Mouse (Mus musculus): ENCODE data around the gene Fam171a2. TPM values are rescaled to one million over a fixed set of nuclear protein-coding genes. Genes with fewer than 3 reads are reported as not detected.
"Not testable (repeated sequence)": the region's sequence is repeated elsewhere in the genome, so short reads cannot be mapped to it uniquely, and the experiment has no call there.

Gene Fam171a2
- polyA plus RNA-seq, 1 experiment from 2014 or later: 8.1 TPM

DNA sequence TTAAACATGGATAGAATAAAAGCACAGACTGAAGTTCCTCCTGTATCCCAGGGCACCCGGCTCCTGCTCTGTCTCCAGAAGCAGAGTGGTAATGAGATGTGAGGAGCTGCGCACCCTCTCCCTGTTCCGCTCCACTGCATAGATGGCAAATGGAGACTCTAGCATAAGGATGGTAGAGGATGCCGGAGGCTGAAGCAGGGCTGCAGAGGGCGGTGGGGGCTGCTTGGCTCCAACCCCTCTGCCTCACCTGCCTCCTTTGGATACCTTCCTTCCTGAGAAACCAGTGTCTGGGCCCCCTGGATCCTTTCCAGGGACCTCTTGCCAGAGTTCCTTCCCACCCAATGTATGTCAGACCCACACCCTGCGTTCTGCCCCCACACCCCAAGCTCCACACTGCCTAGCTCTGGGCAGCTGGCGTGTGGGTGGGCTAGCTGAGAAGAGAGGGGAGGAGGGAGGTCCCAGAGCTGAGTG, 50.8 kb downstream of the Fam171a2 start:
- Histone ChIP-seq H3K27me3 (peaks cover 73% of the 10 kb centered on the region), H3K9me3 (no peaks in the 10 kb centered on the region), H3K4me3 (no peak overlapping the region), H3K27ac (no peak overlapping the region), H3K9ac (no peak overlapping the region), H3K4me2 (no peak overlapping the region), H3K4me1 (peaks cover 44% of the 10 kb centered on the region), H3K36me3 (peaks cover under 1% of the 10 kb centered on the region; the same call in 1 of the 2 replicates)
- 78% methylated on average over 7 of the region's 7 CpGs for WGBS
- no peak for ATAC-seq (ENCODE audit: insufficient number of reproducible peaks, insufficient read depth, low FRiP score, low TSS enrichment, low read depth)

DNA sequence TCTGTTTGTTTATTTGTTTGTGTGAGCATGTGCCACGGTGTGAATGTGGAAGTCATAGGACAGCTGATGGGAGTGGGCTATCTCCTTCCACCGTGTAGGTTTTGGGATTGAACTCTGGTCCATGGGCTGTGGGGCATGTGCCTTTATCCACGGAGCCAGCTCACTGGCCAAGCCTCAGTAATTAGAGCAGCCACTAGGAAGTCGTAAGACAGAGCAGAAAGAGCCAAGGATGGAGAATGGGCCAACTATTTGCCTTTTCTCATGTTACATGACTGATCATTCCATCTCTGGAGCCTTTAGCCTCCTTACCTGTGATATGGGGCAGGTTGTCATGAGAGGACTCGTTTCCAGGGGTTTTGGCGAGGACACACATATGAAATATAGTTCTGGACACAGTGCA, 51.2 kb downstream of the Fam171a2 start:
- no peaks in the 10 kb centered on the region for H3K36me3 ChIP-seq
- ATAC-seq (ENCODE audit: insufficient number of reproducible peaks, insufficient read depth, low FRiP score, low TSS enrichment, low read depth): no peak
- H3K9me3 ChIP-seq: no peaks in the 10 kb centered on the region
- 57% methylated on average over 6 of the region's 6 CpGs for WGBS
- H3K4me1 ChIP-seq: peaks cover 44% of the 10 kb centered on the region
- H3K9ac ChIP-seq: no peak overlapping the region
- peaks cover 68% of the 10 kb centered on the region for H3K27me3 ChIP-seq
- no peak overlapping the region for H3K27ac ChIP-seq
- no peak overlapping the region for H3K4me3 ChIP-seq
- no peak overlapping the region for H3K4me2 ChIP-seq

DNA sequence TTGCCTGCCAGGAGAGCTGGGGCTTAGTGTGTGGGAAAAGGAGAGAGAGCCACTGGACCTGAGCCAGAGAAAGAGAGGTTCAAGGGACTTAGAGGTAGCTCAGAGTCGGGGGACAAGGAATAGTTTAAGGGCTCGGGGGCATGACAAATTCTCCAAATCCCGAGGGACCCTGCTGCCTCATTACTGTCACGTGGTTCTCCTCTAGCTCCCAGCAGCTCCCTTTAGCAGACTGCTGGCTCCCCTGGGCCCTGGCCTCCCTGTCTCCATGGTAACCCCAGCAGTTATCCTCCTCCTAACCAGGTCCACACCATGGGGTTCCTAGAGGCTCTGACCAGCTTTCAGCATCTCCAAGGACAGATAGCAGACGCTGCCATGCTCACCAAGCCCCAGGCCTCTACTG, 52.2 kb downstream of the Fam171a2 start:
- Histone ChIP-seq H3K4me3 (no peak overlapping the region), H3K9ac (no peak overlapping the region), H3K27me3 (peaks cover 58% of the 10 kb centered on the region), H3K36me3 (no peaks in the 10 kb centered on the region), H3K4me2 (no peak overlapping the region), H3K27ac (no peak overlapping the region), H3K9me3 (no peaks in the 10 kb centered on the region), H3K4me1 (peaks cover 38% of the 10 kb centered on the region)
- ATAC-seq (ENCODE audit: insufficient number of reproducible peaks, insufficient read depth, low FRiP score, low TSS enrichment, low read depth): no peak
- 2% methylated on average over 5 of the region's 5 CpGs for WGBS

DNA sequence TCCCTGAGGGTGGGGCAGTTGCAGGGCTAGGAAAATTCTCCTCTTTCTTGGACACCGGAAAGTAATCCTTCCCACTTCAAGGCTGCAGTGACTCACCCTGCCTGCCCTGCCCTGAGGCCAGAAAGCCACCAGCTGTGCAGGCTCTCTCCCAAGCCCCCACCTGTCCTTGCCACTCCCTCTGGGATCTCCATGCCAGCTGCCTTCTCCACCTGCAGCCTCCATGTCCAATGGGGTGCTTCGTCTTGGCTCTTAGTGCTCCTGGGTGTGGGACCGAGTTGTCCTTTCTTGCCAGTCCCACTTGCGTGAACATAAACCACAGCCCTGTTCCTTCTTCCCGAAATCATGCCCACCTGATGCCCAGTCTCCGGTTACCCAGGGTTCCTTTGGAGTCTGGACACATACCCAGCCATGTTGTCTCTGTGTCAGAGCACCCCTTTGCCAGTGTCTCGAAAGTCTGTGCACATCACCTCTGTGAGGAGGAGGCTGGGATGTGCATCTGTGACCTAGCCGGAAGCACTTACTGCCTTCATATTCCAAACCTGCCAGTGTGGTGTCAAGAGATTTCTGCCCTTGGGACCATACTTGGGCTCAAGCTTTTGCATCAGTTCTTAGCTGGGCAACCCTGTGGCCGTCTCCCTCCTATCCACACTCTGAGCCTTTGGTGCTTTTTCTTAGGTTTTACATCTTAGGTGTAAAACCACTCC, 52.9 kb downstream of the Fam171a2 start:
- H3K9ac ChIP-seq: no peak overlapping the region
- H3K4me1 ChIP-seq: peaks cover 31% of the 10 kb centered on the region
- H3K36me3 ChIP-seq: no peaks in the 10 kb centered on the region
- no peak overlapping the region for H3K27ac ChIP-seq
- H3K4me2 ChIP-seq: peak overlapping the region; percentile 97
- ATAC-seq (ENCODE audit: insufficient number of reproducible peaks, insufficient read depth, low FRiP score, low TSS enrichment, low read depth): no peak
- no peaks in the 10 kb centered on the region for H3K9me3 ChIP-seq
- WGBS: 69% methylated on average over 9 of the region's 9 CpGs
- H3K27me3 ChIP-seq: peaks cover 52% of the 10 kb centered on the region
- H3K4me3 ChIP-seq: 0 out of 2 replicates have a peak overlapping the region, but pooled peaks have one; percentile 5

DNA sequence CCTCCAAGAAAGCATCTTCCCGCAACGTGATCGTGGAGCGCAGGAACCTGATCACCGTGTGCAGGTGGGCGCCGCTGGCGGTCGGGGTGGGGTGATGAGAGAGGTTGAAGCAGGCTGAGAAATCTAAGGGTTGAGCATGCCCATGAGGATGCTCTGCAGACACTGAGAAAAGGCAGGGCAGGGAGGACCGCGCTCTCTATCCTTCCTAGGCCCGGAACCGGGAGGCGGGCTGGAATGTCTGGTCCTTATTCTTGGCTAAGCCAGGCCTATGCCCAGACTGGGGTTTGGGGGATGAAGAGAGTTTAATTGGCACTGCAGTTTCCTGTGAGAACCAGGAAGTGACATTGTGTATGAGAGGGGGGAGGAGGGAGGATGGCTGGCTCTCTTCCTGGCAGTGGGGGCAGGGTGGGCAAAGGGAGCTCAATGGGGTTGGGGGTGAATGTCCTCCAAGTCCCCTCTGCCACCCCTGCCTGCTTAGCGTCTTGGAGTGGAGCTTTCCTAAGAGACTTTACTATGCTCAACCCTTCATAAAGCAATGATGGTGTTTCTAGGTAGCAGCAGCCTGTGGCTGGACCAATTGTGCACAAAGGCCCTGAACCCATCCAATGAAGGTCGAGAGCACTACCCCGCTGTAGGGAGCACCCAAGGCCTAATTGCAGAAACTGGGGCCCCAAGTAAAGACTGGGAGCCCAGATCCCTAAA, 53.6 kb downstream of the Fam171a2 start:
- Histone ChIP-seq H3K36me3 (no peaks in the 10 kb centered on the region), H3K27me3 (peaks cover 45% of the 10 kb centered on the region), H3K4me3 (peak overlapping the region; percentile 47), H3K9me3 (no peaks in the 10 kb centered on the region), H3K27ac (no peak overlapping the region), H3K4me1 (peaks cover 28% of the 10 kb centered on the region), H3K9ac (peak overlapping the region; percentile 49), H3K4me2 (peak overlapping the region; percentile 97)
- 7% methylated on average over 17 of the region's 17 CpGs for whole genome bisulfite sequencing
- peak; percentile 17; the same call in 1 of the 2 replicates for ATAC-seq (ENCODE audit: insufficient number of reproducible peaks, insufficient read depth, low FRiP score, low TSS enrichment, low read depth)

DNA sequence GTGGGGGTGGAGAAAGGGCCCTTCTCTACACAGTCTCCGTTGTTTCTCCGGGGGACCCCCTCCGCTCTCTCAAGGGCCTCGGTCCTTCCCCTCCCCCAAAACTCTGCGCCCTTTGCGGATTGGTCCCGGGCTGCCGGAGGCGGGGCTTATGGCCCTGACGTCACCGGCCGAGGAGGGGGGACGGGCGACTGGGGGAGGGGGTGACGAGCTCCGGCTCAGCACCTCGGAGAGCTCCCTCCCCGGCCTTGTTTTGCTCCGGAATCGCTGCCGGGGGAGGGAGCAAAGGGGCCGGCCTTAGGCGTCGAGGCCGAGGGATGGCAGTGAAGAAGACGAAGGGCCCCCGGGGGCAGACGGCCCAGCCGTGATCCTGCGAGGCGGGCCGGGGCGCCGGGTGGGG, 54.2 kb downstream of the Fam171a2 start, which contains the start of gene Rundc3a:
Rundc3a (plus strand) TSS at position 166 of the 397 bp plus-strand sequence.
- Histone ChIP-seq H3K27me3 (peaks cover 38% of the 10 kb centered on the region), H3K27ac (0 out of 2 replicates have a peak within 1 kb of the TSS, but pooled peaks have one; percentile 33), H3K9ac (peak within 1 kb of the TSS; percentile 49), H3K4me3 (peak within 1 kb of the TSS; percentile 47), H3K4me2 (peak within 1 kb of the TSS; percentile 97), H3K4me1 (peaks cover 28% of the 10 kb centered on the region), H3K9me3 (no peaks in the 10 kb centered on the region), H3K36me3 (no peaks in the 10 kb centered on the region)
- ATAC-seq (ENCODE audit: insufficient number of reproducible peaks, insufficient read depth, low FRiP score, low TSS enrichment, low read depth): peak; percentile 75; the same call in 1 of the 2 replicates
- WGBS: 1% methylated on average over 32 of the region's 34 CpGs

DNA sequence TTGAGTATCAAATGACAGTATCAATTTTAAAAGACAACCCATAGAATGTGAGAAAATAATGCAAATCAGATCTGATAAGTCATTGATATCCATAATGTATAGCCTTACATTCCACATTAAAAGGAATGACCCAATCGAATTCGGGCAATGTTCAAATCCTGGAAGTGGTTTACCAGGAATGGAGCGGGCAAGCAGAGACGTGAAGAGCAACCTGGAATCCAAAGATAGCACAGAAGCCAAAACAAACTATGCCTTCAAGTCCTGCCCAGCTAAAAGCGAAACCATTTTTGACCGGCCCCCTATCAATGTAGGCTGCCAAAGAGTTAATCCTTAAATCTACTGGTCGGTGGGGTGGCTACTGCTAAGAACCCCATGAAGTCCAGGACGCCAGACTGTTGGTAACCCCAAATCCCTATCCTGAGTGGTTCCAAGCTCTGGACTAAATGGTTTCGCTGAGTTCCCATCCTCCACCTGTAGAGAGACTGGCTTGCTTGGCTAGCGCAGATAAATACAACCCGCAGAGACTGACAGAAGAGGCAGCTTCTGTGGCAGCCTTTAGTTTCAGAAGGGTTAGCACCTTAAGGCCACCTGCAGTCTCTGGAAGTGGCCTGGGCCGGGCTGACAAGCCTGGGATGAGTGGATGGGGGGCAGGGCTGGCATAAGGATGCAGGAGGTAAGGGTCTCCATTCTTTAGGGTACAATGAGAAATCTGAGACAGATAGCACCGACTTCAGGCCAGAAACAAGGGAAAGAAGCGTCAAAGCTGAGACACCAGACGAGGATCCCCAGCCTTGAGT, 54.8 kb downstream of the Fam171a2 start:
- 17% methylated on average over 15 of the region's 15 CpGs for WGBS
- Histone ChIP-seq H3K9ac (peak overlapping the region; percentile 44; the same call in 1 of the 2 replicates), H3K4me1 (peaks cover 28% of the 10 kb centered on the region), H3K27ac (0 out of 2 replicates have a peak overlapping the region, but pooled peaks have one; percentile 33), H3K9me3 (no peaks in the 10 kb centered on the region), H3K4me2 (peak overlapping the region; percentile 97), H3K4me3 (peak overlapping the region; percentile 47), H3K36me3 (no peaks in the 10 kb centered on the region), H3K27me3 (peaks cover 32% of the 10 kb centered on the region)
- ATAC-seq (ENCODE audit: insufficient number of reproducible peaks, insufficient read depth, low FRiP score, low TSS enrichment, low read depth): no peak

DNA sequence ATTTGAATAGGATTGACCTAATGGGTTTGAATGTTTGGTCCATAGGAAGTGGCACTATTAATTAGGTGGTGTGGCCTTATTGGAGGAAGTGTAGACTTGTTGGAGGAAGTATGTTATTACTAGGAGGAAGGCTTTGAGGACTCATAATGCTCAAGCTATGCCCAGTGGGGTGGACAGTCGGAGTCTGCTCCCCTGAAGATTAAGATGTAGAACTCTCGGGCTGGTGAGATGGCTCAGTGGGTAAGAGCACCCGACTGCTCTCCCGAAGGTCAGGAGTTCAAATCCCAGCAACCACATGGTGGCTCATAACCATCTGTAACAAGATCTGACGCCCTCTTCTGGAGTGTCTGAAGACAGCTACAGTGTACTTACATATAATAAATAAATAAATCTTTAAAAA, 58.0 kb downstream of the Fam171a2 start:
- H3K4me3 ChIP-seq; H3K27ac ChIP-seq; H3K36me3 ChIP-seq; H3K4me2 ChIP-seq; H3K9ac ChIP-seq; ATAC-seq (ENCODE audit: insufficient number of reproducible peaks, insufficient read depth, low FRiP score, low TSS enrichment, low read depth); H3K27me3 ChIP-seq; H3K9me3 ChIP-seq: not testable (repeated sequence)
- peaks cover 20% of the 10 kb centered on the region for H3K4me1 ChIP-seq
- 84% methylated on average over 4 of the region's 5 CpGs for WGBS

Small RNA genes within 50 kb of the gene (microRNA-seq; reads per million reads assigned to microRNA genes)
- not detected for gene Mir6930

Other genes starting within 250 kb of the Fam171a2 start
- 80.5 and 84.4 TPM in 2 replicates for gene Hdac5, start 217.5 kb downstream of the Fam171a2 start, polyA plus RNA-seq (2015; fragmentation: Nextera tagmentation; extraction: Ambion mirVana)
- gene BC030867, start 198.8 kb downstream of the Fam171a2 start, polyA plus RNA-seq (2015; fragmentation: Nextera tagmentation; extraction: Ambion mirVana): 18.3 and 19.7 TPM in 2 replicates
- 0.11 and 0.18 TPM in 2 replicates for gene Asb16, start 178.9 kb downstream of the Fam171a2 start, polyA plus RNA-seq (2015; fragmentation: Nextera tagmentation; extraction: Ambion mirVana)
- 51.8 and 54.8 TPM in 2 replicates for gene Tmub2, start 162.8 kb downstream of the Fam171a2 start, polyA plus RNA-seq (2015; fragmentation: Nextera tagmentation; extraction: Ambion mirVana)
- gene Atxn7l3, start 151.1 kb downstream of the Fam171a2 start, polyA plus RNA-seq (2015; fragmentation: Nextera tagmentation; extraction: Ambion mirVana): 21.6 and 23.8 TPM in 2 replicates
- gene Ubtf, start 127.9 kb downstream of the Fam171a2 start, polyA plus RNA-seq (2015; fragmentation: Nextera tagmentation; extraction: Ambion mirVana): 88.5 and 93.6 TPM in 2 replicates
- gene Slc4a1, start 81.5 kb downstream of the Fam171a2 start, polyA plus RNA-seq (2015; fragmentation: Nextera tagmentation; extraction: Ambion mirVana): 6.3 and 16.6 TPM in 2 replicates
- gene Rundc3a, start 54.3 kb downstream of the Fam171a2 start, polyA plus RNA-seq (2015; fragmentation: Nextera tagmentation; extraction: Ambion mirVana): 3.6 and 5.2 TPM in 2 replicates
- gene Slc25a39, start 39.7 kb downstream of the Fam171a2 start, polyA plus RNA-seq (2015; fragmentation: Nextera tagmentation; extraction: Ambion mirVana): 191 and 195 TPM in 2 replicates
- 124 and 126 TPM in 2 replicates for gene Grn, start 17.4 kb downstream of the Fam171a2 start, polyA plus RNA-seq (2015; fragmentation: Nextera tagmentation; extraction: Ambion mirVana)
- 6.2 and 6.7 TPM in 2 replicates for gene Itga2b, start 22.4 kb upstream of the Fam171a2 start, polyA plus RNA-seq (2015; fragmentation: Nextera tagmentation; extraction: Ambion mirVana)
- 84.0 and 84.7 TPM in 2 replicates for gene Gpatch8, start 108.7 kb upstream of the Fam171a2 start, polyA plus RNA-seq (2015; fragmentation: Nextera tagmentation; extraction: Ambion mirVana)
- 16.1 and 17.0 TPM in 2 replicates for gene Gm11627, start 131.8 kb upstream of the Fam171a2 start, polyA plus RNA-seq (2015; fragmentation: Nextera tagmentation; extraction: Ambion mirVana)
- 63.0 and 67.8 TPM in 2 replicates for gene Fzd2, start 156.7 kb upstream of the Fam171a2 start, polyA plus RNA-seq (2015; fragmentation: Nextera tagmentation; extraction: Ambion mirVana)
- gene Meioc, start 216.0 kb upstream of the Fam171a2 start, polyA plus RNA-seq (2015; fragmentation: Nextera tagmentation; extraction: Ambion mirVana): 0.45 and 0.79 TPM in 2 replicates

Data from embryonic facial prominence, embryonic 13.5 days (tissue).